Mouse (Mus musculus): ENCODE measurements around the gene Etv6. TPM values are rescaled to one million over a fixed set of nuclear protein-coding genes. Genes with fewer than 3 reads are reported as not detected.
"Not testable (repeated sequence)": the region's sequence is repeated elsewhere in the genome, so short reads cannot be mapped to it uniquely, and the experiment has no call there.

Etv6 gene
- total RNA-seq (2021) = 10 to 100 TPM; 15.5 to 21.9 TPM

DNA sequence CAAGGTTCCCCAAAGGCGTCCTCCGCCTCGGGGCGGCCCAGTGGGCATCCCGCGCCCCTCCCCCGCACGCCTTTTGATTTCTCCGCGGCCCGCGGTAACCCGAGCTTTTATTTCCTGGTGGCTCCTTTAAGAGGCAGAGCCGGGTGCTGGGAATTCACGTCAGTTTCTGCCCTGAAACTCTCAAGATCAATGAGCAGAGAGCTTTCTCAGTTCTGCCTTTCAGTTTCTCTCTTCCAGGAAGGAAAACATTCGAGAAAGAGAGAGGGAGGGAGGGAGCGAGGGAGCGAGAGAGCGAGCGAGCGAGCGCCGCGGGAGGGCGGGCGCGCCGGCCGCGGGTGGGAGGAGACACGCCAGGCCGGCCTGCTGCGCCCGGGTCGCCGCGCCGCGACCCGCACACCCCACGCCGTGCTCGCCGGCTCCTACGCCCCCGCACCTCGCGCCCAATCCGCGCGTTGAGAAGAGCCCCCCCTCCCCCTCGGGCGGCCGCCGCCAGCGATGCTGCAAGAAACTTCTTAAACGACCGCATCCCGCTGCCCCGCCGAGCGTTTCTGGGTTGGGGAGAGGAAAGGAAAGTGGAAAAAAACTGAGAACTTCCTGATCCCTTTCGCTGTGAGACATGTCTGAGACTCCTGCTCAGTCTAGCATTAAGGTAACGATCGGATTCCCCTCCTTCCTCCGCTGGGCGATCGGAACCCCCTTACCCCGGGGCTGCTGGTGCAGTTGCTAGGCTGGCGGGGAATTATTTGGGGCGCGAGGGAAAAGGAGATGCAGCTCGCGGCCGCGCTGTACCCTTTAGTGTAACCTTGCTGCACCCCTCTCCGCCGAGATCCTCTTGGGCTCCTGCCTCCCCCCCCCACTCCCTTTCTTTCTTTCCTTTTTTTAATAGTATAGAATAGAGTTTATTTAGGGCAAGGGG lies at the start of gene Etv6:
TSS of gene Etv6 (plus strand) at position 211 of the 916 bp plus-strand sequence.
- DNase-seq = peak; percentile 87 to 89
- intact Hi-C loops (cut with DNase I) = loop anchor here (1.0 to 5.0 kb wide), 7 partner anchors 52 to 353 kb away; no protein-coding TSS in a partner anchor

DNA sequence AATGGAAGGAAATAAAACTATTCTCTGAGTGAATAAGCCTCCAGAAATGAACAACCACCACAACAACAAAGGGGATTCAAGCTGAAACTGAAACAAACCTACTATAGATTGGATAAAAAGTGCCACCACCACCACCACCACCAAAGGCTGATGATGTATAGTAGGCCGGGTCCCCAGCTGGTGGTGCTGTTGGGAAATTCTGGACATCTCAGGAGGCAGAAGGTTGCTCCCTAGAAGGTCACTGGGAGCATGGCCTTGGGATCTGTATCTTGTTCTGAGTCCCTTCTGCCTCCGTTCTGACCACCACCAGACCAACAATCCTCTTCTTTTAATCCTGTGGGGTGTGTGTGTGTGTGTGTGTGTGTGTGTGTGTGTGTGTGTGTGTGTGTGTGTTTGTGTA lies 49.3 kb upstream of the Etv6 start:
- intact Hi-C loops (cut with DNase I) = no loop called here
- peak in 1 of 2 experiments; percentile 8 for DNase-seq

DNA sequence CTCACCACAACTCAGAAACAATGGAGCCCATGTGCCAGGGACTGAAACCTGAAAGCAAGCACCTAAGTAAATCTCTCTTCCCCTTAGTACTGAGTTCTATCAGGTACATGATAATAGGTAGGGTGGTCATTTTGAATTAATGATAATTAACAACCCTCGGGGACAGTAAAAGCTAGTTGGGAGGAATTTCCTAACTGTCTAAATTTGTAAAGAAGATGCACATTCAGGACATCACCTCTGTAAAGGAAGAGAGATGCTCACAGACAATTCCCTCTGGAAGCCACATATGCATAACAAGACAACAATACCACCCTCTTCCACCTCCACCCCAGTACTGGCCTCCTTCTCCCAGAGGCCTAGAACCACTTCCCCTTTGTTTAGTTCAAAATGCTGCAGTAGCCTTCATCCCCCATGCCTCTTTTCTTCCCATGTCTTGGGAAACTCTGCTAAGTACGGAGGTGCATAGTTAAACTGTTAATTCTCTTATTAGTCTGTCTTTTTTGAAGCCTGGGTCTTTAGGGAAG lies 48.4 kb upstream of the Etv6 start:
- no peak for DNase-seq
- intact Hi-C loops (cut with DNase I) = no loop called here

DNA sequence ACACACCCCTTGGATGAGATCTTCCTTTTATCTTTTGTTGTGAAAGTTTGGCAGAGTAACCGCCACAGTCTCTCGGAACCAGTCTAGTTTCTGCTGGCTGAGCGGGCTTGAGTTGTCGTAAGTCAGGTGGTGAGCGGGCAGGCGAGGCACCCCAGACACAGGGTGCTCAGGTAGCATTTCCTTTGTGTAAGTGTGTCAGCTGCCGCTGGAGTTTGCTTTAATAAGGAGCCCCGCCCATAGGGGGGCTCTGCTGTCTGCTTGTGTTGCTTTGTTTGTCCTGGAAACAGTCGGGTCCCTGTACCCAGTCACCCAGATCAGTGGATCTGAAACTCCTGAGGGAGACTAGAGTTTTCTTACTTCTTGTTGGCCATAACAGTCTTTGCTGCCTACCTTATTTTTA lies 47.5 kb upstream of the Etv6 start:
- intact Hi-C loops (cut with DNase I) = loop anchor here (1.0 kb wide), 1 partner anchor 38 kb away; no protein-coding TSS in a partner anchor
- DNase-seq = no peak

DNA sequence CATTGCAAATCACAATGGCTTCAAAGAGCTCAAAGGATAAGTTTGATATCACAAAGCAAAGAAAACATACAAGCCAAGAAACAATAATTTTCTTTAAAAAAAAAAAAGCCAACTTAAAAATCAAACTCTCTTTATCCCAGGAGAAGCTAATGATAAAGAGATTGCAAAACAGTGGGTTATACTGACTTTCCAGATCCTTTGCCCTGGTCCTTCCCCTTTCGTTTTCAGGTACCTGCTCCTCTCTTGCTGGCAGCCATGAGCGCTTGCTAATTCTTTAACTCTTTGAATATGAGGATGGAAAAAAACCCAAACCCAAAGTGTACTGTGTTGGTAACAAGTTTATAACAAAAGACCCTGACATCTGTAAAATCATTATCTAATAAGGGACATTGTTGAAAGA lies 38.0 kb upstream of the Etv6 start:
- intact Hi-C loops (cut with DNase I) = no loop called here
- DNase-seq = no peak

DNA sequence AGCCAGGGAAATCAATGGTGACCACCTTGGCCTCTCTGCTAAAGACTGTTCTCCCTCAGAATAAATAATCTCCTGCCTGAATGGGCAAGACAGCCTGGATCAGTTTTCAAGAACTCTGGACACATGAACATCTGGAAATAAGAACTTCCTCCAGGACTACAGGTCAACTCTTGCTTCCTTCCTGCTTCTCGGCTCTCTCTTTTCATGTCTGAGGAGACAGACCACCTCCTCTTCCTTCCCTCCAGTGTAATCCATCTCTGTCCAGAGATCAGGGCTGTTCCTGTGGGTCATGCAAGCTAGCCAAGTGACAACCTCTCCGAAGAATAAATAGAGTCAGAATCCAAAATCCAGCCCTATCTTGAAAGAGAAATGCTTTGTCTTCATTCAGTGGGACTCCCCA lies 37.6 kb upstream of the Etv6 start:
- DNase-seq = no peak
- intact Hi-C loops (cut with DNase I) = no loop called here

DNA sequence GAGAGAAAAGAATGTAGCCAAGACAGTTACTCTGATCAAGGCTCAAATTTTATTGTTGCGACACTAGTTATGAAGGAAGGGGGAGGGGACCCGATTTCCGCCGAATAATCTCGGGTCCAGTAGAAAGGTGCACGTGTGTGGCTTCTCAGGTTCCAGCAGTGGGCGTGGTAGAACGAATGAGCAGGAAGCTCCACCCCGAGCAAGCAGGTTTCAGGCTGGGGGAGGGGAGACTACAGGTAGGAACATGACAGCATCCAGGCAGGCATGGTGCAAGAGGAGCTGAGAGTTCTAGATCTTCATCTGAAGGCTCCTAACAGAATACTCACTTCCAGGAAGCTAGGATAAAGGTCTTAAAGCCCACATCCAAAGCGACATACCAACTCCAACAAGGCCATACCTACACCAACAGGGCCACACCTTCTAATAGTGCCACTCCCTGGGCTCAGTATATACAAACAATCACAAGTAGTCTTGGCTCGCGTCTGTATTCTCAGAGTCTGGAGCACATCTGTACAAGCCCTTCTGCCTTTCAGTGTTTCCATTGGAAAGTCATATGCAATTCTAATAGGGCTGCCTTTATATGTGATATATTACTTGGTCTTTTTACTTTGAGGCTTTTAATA lies 20.9 kb upstream of the Etv6 start:
- DNase-seq; intact Hi-C loops (cut with DNase I): not testable (repeated sequence)

DNA sequence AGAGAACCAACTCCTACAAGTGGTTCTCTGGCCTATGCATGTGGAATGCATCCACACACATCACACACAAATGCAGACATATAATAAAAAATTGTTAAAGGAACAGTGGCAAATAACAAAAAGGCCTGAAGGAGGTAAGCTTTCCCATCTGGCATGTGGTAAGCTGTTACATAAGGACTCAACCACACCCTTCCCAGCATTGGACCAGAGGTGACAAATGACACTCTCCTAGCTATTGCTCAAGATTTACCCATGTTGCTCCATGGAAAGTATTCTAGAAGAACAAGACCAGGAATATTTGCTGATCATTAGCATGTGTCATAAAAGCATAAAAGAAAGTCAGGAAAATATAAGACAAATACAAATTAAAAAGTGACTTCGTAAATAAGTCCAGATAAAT lies 16.7 kb upstream of the Etv6 start:
- no peak for DNase-seq
- intact Hi-C loops (cut with DNase I) = no loop called here

DNA sequence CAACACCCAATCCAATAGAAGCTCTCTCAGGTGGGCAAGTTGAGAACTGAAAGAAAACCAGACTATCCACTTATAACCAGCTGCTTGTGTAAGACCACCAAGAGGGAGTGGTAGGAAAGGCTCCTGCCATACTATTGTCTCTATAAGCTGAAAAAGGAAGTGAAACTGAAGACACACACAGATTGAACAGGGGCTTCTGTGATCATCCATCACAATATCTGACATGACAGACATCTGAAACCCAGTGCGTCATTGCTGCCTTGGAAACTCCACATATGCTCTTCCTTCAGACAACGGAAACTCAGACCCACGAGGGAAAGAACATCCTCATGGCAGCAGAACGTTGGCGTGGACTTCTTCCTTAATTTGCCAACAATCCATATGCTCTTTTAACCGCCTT lies 14.7 kb upstream of the Etv6 start:
- intact Hi-C loops (cut with DNase I) = no loop called here
- DNase-seq = no peak

DNA sequence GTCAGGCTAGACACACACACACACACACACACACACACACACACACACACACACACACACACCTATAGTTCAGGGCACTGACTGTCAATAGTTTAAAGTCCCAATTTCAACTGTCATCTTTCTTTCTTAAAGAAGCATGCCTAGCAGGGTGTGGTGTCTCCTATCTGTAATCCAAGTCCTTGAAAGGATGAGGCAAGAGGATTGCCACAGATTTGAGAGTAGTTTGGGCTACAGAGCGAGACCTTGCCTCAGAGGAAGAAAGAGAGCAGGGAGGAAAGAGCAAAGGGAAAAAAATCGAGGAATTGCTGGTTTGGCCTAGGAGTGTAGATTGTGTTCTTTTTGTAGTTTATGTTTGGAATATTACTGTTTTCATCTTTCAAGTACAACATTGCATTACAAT lies 9.2 kb upstream of the Etv6 start:
- intact Hi-C loops (cut with DNase I) = loop anchor here (1.0 kb wide), 1 partner anchor 38 kb away; no protein-coding TSS in a partner anchor
- DNase-seq = no peak

DNA sequence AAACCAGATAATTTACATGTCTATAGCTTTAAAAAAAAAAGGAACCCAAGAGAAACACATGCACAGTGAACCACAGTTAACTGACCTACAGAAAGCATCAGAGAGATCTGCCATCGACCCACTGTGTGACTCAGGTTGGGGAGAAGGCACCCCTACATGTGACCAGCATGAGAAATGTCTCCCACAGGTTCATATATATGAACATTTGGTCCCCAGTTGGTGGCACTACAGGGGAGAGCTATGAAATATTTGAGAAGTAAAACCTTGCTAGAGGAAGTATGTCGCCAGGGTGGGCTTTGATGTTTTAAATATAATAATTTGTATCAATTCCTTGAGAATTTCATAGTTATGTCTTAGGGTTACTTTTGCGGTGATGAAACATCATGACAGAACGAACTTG lies 8.5 kb upstream of the Etv6 start:
- no peak for DNase-seq
- intact Hi-C loops (cut with DNase I) = no loop called here

DNA sequence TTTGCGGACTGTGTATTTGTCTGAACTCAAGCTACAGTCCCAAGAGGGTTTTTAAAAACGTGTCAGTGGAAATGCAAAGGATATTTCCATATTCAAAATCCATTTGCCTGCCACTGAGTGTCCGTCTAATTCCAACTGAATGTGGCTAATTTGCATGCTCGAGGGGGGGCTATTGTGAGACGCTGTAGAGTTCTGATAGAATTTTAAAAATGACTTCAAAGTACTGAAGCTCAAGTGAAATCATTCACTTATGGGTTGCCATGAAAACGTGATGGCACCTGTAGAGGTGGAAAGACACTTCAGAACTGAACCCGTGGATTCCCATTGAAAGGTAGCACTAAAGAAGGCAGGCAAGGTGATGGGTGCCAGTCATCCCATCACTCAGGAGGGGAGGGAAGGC lies 3.0 kb upstream of the Etv6 start:
- DNase-seq = no peak

DNA sequence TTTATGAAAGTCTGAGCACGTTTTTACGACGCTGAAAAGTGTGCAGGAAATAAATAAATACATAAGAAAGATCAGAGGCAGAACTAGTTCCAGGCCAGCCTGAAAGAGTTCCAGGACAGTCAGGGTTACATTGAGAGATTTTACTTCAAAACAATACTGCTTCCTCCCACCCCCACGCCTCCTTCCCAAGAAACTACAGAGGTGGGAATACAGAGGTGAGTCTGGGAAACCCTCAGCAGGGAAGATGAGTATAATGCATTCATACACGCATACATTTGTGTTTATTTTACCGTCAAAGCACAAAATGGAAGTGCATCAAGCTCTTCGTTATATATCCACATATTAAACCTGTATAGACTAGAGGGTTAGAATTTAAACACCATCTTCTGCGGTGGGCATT lies 1.1 kb upstream of the Etv6 start:
- DNase-seq = peak; percentile 46 to 59
- intact Hi-C loops (cut with DNase I) = no loop called here

More for the DNA sequence above, 3.0 kb upstream of the Etv6 start:
- intact Hi-C loops (cut with DNase I) = loop anchor here (2.0 kb wide), 1 partner anchor 72 kb away; no protein-coding TSS in a partner anchor

DNA sequence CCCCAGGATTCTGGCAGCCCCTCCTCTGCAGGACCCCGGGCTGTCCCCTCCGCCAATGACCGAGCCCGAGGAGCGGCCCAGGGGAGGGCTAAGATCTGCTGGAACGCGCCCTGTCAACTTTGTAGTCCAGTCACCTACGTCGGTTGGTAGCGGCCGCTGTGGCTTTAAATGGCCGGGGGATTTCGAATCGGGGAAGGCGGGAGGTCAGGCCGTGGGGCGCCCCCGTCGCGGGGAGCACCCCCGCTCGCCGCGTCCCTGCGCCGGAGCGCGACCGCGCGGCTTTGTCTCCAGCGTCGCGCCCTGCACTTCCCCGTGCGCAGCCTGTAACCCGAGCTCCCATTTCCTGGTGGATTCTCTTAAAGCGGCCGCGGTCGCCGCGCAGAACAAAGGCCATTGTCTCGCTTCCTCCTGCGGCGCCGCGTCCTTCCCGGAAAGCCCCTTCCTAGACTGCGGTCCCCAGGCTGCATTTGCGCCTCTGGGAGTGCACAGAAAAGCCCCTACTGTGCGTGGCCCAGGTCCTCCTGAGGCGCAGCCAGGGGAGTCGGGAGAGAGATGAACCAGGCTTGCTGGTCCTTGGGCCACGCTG lies 503 bp upstream of the Etv6 start:
- DNase-seq = peak; percentile 90
- intact Hi-C loops (cut with DNase I) = loop anchor here (1.0 to 5.0 kb wide), 5 partner anchors 52 to 332 kb away; no protein-coding TSS in a partner anchor

DNA sequence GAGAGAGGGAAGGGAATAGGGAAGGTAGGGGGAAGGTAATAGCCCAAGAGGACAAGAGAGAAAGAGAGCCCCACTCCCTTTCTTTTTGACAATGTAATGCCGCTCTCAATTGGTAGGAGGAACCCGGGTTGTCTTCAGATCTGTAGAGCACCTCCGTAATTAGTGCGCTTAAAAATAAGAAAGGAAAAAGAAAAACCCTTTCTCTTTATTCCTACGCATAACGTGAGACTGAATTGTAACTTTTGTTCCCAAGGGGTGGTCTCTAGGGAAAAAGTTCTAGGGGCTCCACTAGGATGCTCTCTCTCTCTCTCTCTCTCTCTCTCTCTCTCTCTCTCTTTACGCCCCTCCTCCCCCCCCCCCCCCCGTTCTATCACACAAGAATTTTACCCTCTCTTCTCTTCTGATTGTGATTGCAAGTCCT lies 1.0 kb downstream of the Etv6 start:
- intact Hi-C loops (cut with DNase I) = loop anchor here (1.0 to 5.0 kb wide), 6 partner anchors 51 to 352 kb away; no protein-coding TSS in a partner anchor
- DNase-seq = no peak

DNA sequence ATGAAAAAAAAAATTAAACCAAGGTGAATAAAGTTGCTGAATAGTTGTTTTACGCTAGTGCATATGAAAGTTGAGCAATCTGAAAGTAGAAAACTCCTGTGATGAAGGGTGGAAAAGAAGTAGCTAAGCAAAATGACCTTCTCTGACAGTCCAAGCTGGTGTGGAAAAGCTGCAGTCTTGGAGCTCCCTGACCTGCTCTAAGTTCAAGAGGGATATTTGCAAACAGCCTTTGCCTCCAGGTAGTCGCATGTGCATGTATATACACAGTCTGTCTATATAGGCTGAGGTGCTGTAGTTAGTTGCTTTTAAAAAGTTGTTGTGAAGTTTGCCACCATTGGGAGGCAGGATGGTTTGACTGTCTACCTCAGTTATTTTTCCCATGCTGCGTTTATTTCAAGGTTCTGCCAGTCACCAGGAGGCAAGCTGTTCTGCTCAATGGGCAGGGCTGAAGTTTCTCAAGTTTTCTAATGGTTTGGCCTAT lies 1.5 kb downstream of the Etv6 start:
- DNase-seq = no peak
- intact Hi-C loops (cut with DNase I) = loop anchor here (1.0 to 5.0 kb wide), 6 partner anchors 50 to 351 kb away; no protein-coding TSS in a partner anchor

DNA sequence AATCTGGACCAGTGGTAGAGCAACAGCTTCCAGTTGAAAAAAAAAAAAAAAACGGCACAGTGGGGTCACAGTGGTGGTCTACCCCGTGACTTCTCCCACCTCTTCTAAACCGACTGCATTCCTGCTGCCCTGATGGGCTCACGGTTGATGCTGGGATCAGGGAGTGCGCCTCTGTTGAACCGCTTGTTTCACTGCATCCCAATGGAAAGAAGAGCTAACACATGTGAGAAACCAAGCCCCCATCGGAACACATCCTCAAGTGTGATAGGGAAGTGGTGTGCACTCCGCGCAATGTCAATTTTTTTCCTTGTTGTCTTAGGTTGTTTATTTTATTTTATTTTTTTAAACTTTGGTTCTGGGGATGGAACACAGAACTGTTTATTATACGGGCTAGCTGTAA lies 2.5 kb downstream of the Etv6 start:
- intact Hi-C loops (cut with DNase I) = loop anchor here (2.0 to 5.0 kb wide), 5 partner anchors 49 to 329 kb away; no protein-coding TSS in a partner anchor
- DNase-seq = no peak

DNA sequence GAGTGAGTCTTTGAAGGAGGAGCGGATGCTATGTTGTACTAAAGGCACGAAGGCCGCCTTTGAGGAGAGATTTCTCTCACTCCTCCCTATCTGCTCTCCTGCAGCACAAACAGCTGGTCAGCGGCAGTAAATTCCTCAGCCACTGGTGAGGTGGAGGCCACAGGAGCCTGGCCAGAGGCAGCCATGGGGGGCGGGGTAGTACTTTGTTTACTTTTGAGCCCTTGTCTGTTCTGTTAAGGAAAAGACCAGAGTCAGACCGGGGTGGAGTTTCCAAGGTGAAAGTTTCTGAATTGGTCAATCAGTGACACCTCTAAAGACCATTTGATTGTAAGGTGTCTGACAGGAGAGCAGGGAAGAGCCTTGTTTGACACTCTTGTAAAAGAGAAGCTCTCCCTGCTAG lies 3.4 kb downstream of the Etv6 start:
- intact Hi-C loops (cut with DNase I) = loop anchor here (5.0 kb wide), 4 partner anchors 48 to 328 kb away; no protein-coding TSS in a partner anchor
- peak; percentile 41 to 50 for DNase-seq

DNA sequence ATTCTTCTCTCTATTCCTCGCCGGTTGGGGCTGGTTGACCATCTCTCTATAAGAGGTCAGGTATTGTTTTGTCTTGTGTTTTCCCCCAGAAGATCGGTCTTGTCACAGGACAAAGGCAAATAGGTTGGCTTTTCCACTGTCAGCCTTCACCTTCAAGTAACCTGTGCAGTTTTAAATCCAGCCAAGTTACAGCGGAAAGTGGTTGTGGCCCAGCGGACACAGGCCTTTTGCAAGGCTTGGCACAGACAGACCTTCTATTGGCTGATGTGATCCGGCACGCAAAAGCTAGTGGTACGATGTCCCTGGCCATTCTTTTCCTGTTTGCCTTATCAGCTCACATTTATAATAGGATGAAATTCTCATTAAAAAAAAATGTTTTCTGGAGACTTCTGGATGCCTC lies 3.9 kb downstream of the Etv6 start:
- intact Hi-C loops (cut with DNase I) = loop anchor here (5.0 kb wide), 4 partner anchors 48 to 328 kb away; no protein-coding TSS in a partner anchor

DNA sequence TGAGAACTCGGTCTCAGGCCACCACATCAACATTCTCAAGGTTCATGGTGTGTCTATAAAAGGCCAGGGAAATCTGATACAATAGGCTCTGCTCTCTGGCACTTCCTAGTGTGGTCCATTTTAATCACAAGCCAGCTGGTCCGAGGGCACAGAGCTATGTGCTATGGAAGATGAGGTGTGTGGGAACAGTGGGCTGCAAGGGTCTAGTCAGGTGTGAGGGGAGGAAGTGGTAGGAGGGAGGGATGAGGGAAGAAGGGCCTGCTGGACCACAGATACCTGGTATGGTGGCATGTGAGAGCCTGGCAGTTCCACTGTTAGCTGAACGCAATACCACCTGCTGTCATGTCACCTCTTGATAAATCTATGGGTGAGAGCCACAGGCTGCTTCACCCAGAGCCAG lies 4.8 kb downstream of the Etv6 start:
- intact Hi-C loops (cut with DNase I) = no loop called here

More for the DNA sequence above, 3.9 kb downstream of the Etv6 start:
- no peak for DNase-seq

More for the DNA sequence above, 4.8 kb downstream of the Etv6 start:
- DNase-seq = no peak

Data from heart, postnatal 10 days (tissue).